Mouse (Mus musculus): ENCODE measurements around the gene Mrgpre. TPM values are rescaled to one million over a fixed set of nuclear protein-coding genes. Genes with fewer than 3 reads are reported as not detected.

Gene Mrgpre
- polyA plus RNA-seq, 1 experiment from 2014 or later = 1.4 TPM

Small RNA genes within 50 kb of the gene (microRNA-seq; reads per million reads assigned to microRNA genes)
- not detected for gene Gm22064 (ENCODE audit: borderline number of aligned reads)

Other genes with a start within 250 kb of the Mrgpre start
- 178 and 197 TPM in 2 replicates for gene Nap1l4, start 235.4 kb downstream of the Mrgpre start, polyA plus RNA-seq (2014; fragmentation: Nextera tagmentation; extraction: Ambion mirVana)
- gene Cars, start 184.4 kb downstream of the Mrgpre start, polyA plus RNA-seq (2014; fragmentation: Nextera tagmentation; extraction: Ambion mirVana) = 55.9 and 56.7 TPM in 2 replicates
- gene Tnfrsf26, start 155.8 kb downstream of the Mrgpre start, polyA plus RNA-seq (2014; fragmentation: Nextera tagmentation; extraction: Ambion mirVana) = 0.07 and 0.08 TPM in 2 replicates
- gene Tnfrsf22, start 134.8 kb downstream of the Mrgpre start, polyA plus RNA-seq (2014; fragmentation: Nextera tagmentation; extraction: Ambion mirVana) = 8.3 and 11.5 TPM in 2 replicates
- gene Tnfrsf23, start 98.6 kb downstream of the Mrgpre start, polyA plus RNA-seq (2014; fragmentation: Nextera tagmentation; extraction: Ambion mirVana) = 0.43 and 0.59 TPM in 2 replicates
- gene Osbpl5, start 27.5 kb downstream of the Mrgpre start, polyA plus RNA-seq (2014; fragmentation: Nextera tagmentation; extraction: Ambion mirVana) = 11.9 and 13.9 TPM in 2 replicates
- gene Mrgprg, start 17.5 kb downstream of the Mrgpre start, polyA plus RNA-seq (2014; fragmentation: Nextera tagmentation; extraction: Ambion mirVana) = not detected in 2 replicates
- 7.3 and 7.5 TPM in 2 replicates for gene Nadsyn1, start 38.3 kb upstream of the Mrgpre start, polyA plus RNA-seq (2014; fragmentation: Nextera tagmentation; extraction: Ambion mirVana)
- 56.4 and 66.4 TPM in 2 replicates for gene Dhcr7, start 38.6 kb upstream of the Mrgpre start, polyA plus RNA-seq (2014; fragmentation: Nextera tagmentation; extraction: Ambion mirVana)
- not detected in 2 replicates for gene Gm498, start 82.3 kb upstream of the Mrgpre start, polyA plus RNA-seq (2014; fragmentation: Nextera tagmentation; extraction: Ambion mirVana)
- gene Shank2, start 217.4 kb upstream of the Mrgpre start, polyA plus RNA-seq (2014; fragmentation: Nextera tagmentation; extraction: Ambion mirVana) = 0.98 and 1.3 TPM in 2 replicates